Mouse (Mus musculus): ENCODE results near the gene Nf2.
"Not testable (repeated sequence)": the region's sequence is repeated elsewhere in the genome, so short reads cannot be mapped to it uniquely, and the experiment has no call there.

The Nf2 gene

DNA sequence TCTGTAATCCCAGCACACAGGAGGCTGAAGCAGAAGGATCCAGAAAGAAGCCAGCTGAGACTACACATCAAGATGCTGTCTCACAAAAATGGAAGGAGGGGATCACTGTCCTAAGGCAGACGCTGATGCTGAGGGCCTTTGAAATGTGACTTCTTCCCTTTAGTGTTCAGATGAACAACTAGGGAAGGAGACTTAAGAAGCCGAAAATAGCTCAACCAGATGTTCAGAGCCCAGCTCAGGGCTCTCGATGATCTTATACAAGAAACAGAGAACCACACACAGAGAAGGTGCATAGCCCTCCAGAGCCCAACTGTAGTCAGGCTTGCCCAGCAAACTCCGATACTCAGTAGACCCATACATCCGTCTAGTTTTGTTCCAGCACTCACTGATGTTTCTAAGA lies 12.0 kb downstream of the Nf2 start:
- DNase-seq (ENCODE audit: low spot score), result no peak

DNA sequence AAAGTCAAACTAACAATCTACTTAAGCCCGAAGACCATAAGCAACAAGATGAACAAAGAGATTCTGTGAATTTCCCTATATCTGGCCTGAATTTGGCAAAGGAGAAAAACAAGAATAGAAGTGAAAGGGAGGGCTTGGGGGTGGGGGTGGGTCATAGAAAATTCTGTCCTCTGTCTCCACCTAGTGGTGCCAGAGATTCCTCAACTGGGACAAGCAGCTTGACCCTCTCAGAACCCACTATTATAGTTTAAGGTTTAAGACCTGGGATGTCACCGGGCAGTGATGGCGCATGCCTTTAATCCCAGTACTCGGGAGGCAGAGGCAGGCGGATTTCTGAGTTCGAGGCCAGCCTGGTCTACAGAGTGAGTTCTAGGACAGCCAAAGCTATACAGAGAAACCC lies 12.6 kb downstream of the Nf2 start:
- DNase-seq (ENCODE audit: low spot score), result peak; percentile 71

DNA sequence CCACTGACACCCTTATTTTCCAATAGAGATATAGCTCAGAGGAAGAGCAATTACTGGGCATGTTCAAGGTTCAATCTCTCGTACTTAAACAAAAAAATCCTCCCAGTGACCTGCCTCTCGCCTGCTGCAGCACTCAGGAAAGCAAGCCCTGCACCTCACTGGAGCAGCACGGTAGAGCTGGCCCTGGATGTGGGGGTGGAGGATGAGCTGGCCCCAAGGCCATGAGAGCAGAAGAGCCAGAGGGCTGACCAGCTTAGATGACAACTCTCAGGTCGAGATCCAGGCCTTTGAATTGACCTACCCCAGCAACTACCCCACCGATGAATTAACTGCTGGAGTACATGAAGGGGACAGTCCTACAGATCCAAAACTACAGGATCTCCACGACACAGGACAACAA lies 13.9 kb downstream of the Nf2 start:
- DNase-seq (ENCODE audit: low spot score), result no peak

DNA sequence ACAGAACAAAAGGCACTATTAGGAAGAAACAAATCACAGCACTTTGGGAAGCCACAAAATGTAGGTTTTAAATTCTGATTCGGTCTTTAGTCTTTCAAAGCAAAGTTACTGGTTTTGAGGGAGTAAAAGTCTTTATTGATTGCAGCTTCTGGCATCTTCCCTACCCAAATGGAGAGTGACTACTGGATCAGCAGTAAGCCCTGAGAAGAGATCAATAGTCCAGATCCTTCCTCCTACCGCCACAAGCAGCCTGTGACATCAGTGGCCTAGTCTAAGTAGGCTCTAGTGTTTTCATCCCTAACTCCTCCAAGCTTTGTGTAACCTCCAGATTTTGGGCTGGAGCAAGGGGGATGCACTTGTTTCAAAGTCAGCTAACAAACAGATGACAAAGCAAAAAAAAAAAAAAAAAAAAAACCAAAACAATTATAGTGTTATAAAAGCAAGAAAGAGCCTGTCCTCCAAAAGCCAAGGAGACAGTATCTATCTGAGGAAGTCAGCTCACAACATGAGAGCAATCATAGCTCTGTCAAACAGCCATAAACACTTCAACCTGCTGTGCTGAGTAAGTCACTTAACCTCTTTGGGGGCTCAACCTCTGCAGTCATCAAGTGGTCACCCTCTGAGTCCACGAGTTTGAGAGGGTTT lies 15.9 kb downstream of the Nf2 start:
- DNase-seq (ENCODE audit: low spot score), result no peak

DNA sequence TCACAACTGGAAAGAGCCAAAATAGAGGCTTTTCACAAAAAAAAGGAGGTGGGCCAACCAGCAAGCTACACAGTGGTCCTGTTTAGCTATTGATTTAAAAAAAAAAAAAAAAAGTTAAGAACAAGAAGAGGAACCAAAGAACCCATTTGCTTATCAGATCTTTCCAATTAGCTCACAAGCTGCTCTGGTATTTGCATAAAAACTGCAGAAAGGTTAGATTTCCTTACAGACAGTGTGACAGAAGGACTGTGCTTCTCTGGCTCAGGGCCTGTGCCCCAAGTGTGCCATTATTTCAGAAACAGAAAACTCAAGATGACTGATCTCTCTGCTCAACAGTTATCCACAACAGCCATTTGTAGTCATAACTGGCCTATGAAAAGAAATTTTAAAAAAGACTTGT lies 18.3 kb downstream of the Nf2 start:
- no peak for DNase-seq (ENCODE audit: low spot score)

DNA sequence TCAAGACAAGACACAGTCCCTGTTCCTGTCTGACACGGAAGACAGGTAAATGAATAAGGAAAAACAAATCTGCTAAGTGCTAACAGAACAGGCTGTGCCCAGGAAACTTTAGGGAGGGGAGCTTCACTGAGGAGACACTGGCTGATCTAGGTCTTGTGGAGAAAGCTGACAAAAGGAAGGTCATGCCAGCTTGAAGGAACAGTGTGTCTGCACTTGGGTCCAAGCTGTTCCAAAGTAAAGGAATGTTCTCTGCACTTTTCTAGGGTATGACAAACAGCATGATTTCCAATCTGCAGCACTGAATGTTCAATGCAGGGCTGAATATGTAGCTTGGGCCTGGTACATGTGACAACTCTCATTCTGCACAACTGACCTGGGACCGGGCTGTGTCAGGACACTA lies 21.4 kb downstream of the Nf2 start:
- DNase-seq (ENCODE audit: low spot score), result no peak

DNA sequence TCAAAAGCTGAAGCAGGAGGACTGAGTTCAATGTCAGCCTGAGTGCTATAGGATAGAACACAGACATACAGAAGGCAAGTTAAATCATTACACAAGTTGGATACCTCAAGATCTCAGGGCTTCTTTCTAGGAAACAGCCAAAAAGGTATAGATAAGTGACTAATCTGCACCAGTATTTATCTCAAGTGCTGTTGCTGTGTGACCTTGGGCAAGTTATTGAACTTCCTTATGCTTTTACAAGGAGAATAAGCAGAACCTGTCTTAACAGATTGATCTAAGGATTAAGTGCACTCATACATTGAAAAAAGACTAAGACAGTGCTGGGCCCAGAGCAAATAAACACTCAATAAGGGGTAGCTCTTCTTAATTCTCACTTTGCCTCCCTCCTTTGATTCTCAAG lies 22.0 kb downstream of the Nf2 start:
- DNase-seq (ENCODE audit: low spot score), result no peak

DNA sequence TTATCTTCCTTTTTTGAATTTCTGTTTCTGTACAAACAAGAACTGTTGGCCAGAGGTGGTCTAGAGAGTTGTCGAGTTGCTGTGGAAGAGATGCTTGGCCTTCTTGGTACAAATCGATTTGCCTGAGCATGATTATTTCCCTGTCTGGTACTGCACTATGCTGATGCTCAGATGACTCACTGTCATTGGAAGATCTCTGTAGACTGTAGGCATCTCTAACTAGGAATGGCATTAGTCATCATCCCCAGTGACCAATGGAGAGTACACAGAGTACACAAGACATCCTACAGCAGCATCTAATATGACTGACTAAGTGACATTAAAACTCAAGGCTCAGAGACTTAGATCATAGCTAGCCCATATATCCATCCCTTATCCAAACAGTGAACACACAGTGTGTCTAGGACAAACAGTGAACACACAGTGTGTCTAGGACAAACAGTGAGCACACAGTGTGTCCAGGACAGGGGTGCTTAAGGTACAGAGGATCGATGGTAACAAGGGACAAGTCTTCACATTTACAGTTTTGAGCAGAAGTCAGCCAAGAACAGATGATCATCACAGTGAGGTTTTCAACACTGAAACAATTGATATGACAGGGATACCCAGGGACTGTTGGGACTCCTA lies 23.1 kb downstream of the Nf2 start:
- no peak for DNase-seq (ENCODE audit: low spot score)

DNA sequence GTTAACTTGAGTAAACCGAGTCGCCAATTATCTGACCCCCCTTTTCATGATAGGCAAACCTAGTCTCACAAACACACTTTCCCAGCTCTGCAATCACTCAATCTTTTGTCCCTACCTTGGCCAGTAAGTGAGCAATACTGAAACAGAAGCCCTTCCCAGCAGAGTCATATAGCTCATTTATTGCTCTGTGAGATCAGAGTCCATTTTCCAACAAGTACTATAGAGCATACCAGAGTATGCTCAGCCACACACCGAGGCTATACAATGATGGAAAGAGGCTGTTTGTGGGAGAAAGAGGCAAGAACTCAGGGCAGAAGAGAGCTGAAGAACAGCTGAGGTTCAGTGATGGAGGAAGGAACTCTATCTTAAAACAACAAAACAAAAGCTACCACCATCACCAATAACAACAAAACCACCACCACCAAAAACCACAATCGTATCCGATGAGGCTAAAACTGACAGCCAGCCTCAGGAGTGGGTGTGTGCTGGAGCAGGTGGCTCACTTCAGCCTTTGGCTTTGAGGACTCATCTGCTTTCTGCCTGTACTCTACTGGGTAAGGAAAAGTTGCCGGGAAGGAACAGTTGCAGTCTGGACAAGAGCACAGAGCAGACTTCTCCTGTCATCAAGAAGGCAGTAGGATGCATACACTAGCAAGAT lies 25.6 kb downstream of the Nf2 start:
- no peak for DNase-seq (ENCODE audit: low spot score)

DNA sequence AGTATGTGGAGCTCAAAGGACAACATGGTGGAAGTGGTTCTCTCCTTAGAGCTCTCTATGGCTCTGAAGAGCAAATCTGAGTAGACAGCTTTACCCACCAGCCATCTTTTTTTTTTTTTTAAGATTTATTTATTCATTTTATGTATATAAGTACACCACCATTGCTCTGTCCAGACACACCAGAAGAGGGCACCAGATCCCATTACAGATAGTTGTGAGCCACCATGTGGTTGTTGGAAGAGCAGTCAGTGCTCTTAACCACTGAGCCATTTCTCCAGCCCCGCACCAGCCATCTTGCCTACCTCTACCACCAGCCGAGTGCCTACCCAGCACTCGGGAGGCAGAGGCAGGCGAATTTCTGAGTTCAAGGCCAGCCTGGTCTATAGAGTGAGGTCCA lies 26.9 kb downstream of the Nf2 start:
- not testable (repeated sequence) for DNase-seq (ENCODE audit: low spot score)

DNA sequence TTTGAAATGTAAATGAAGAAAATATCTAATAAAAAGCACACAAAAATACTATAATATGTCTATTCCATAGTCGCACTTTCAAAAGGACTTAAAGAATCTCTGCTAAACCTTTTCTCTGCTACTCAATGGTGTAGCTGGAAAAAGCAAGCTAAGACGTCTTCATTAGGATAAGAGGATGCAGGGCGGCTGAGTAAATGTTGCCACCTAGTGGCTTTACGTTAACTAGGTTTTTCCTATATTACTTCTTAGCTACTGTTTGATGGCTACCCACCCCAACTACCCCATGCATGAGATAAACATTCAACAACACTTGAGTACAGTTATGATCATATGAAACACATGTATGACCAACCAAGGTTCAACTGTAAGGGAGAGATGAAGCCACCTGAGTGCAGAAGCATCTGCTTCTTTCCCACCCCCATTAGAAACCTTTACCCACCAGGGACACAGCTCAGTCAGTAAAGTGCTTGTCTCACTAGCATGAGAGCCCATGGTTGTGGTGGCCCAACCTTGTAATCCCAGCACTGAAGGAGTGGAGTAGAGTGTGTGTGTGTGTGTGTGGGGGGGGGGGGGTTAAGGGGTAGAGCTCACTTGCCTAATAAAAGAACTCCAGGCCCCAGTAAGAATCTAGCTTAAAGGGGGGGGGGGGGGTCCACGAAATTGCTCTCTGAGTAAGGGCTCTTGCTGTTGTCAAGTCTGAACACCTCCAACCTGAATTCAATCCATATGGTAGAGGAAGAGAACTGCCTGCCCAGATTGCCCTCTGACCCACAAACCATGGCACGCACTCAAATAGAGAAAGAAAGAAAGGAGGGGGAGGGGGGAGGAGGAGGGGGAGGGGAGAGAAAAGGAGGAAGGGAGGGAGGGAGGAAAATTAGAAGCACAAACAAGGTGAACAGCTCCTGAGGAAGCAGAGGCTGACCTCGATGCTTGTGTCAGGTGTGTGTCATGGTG lies 27.6 kb downstream of the Nf2 start:
- DNase-seq (ENCODE audit: low spot score), result peak; percentile 73

DNA sequence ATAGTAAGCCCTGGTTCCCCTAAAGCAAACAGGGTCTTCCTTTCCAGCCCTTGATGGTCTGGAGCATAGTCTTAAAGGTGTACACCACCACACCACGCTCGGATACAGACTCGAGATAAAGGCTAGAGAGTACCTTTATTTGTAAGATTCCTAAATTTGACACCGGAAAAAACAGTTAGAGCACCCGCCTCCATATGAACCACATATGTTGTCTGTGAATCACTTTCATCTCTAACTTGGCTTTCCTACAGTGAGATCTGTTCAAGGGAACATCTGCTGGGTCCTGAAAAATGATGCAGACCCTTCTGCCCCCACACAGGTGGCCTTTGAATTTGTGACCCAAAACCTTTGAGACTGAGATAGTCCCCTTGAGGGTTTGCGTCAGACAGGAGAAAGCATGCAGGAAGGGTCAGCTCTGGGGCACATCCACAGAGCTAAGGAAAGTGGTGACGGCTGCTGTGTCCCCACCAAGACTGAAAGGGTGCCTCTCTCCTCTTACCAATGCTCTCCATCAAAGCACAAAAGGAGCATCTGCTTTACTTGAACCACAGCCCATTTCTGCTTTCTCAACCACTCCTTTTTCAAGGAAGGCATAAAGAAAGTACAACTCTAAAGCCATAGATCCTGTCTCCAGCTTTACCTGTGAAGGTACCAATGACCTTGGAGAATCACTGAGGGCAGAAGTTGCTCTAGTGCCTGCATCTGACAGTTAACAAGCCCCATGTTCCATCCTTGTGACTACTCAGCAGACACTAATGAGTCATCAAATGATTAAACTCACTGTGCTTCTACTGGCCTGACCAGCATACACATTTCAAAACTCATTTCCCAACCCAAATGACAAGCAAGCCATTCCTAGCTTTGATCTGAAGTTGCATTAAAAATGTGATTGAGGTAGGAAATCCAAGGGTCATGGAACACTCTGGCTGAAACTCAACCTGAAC lies 34.6 kb downstream of the Nf2 start:
- no peak for DNase-seq (ENCODE audit: low spot score)

DNA sequence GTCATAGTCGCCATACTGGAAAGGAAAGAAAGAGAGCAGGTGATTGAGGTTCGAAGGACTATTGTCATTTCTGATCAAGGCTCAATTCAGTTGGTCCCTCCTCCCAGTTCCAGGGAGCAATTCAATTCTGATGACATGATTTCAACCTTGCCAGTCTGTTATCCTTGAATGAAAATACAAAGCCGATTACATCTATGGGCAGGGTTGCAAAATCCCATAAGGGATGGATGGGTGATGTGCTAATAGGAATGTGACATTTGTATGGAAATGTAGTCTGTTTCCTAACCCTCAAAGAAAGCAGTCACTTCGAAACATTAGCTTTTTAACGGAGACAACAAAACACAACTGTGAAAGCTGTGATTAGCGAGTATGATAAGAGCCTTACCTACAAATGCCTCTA lies 41.0 kb downstream of the Nf2 start:
- DNase-seq (ENCODE audit: low spot score), result no peak

DNA sequence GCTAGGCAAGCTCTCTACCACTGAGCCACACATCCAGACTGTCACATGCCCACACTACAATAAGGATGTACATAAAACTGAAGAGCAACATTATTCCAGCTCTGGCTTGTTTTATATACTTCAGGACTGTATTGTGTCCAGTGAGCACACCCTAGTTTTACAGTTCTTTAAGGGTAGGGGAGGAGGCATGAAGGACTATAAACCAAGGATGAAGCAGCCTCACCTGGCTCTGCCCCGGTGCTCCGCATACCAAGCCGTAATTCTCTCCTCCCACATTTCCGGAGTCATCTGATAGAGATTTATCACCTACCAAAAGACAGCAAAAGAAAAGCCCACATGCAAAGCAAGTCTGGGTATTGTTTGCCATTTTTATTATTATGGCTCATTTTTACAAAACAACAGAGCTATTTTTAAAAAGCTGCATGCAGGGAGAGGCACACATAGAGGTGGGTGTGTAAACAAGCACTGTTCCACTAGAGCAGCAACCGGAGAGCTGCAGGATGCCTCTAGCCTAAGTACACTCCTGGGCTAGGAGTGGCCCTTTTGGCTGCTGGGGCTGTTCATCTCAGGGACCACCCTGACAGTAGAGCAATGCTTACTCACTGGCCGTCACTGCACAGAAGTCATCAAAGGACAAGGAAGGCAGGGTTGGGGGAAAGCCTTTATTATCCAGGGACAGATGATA lies 43.2 kb downstream of the Nf2 start:
- no peak for DNase-seq (ENCODE audit: low spot score)

DNA sequence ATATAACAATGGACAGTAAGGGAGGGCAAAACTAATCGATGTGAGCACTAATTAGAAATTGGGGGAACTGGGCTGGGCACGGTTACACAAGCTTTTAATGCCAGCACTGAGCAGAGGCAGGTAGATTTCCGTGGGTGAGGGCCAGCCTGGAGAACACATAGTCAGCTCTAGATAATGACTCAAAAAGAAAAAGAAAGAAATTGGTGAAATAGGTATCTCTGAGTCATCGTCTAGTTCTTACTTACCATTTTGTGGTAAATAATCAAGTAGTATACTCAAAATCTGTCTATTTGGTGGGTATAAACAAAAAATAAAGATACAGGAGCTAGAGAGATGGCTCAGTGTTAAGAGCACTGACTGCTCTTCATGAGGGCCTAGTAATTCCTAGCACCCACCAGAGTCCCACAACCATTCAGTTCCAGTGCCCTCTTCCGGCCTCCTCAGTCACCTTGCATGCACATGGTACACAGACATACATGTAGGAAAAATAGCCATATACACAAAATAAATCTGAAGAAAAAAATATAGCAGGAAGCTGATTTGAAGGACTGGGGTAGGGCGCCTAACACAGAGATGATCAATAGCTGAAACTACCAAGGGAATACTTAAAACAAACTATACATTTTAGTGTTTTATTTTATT lies 44.3 kb downstream of the Nf2 start:
- no peak for DNase-seq (ENCODE audit: low spot score)

DNA sequence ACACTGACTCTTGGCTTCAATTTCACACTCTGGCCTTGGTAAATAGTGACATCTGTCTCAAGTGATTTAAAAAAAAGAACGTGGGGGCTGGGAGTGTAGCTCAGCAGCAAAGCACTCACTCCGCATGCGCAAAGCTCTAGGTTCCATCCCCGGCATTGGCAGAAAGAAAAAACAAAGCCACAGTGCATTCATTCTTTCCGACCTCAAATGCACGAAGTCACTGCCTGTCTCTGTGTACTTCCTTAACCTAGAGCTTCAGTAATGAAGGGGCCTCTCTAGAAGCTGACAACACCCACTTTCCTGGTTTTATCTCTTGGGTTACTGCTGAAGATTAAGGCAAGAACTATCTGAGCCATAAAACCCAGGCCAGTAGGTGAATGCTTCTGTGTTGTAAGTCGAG lies 45.4 kb downstream of the Nf2 start:
- no peak for DNase-seq (ENCODE audit: low spot score)

DNA sequence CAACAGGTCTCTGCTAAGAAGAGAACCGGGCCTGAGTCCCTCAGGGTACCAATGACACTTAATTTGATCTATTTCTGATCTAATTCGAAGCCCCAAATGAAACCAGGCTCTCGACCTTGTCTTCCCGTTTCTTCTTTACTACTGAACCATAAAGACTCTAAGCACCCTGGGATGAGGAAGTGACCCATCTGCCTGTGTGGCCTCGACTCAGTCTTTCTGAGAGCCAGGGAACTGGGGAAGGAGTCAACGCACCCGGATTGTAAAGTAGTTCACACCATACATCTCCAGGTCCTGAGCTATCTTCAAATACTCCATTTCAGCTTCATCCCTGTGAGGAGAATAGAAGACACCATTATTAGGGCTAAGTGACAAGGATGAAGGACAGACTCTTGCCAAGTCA lies 45.9 kb downstream of the Nf2 start:
- DNase-seq (ENCODE audit: low spot score), result no peak

DNA sequence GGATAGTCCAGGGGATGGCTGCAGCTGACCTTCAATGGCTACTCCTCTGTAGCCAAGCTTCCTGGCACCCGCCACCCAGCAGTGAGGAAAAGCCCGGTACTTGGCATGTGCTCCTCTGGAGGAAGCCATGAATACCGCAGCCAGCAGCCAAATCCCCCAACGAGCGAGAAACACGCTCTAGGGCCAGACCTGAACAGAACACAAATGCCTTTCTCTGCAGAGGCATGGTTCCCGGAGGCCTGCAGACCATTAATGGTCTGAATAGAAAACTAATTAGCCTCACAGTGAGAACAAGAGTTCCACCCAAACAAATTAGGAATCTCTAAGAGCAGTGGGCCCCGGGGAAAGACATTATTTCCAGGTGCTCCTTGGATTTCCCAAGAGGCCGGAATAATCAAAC lies 46.3 kb downstream of the Nf2 start:
- DNase-seq (ENCODE audit: low spot score), result peak; percentile 37

DNA sequence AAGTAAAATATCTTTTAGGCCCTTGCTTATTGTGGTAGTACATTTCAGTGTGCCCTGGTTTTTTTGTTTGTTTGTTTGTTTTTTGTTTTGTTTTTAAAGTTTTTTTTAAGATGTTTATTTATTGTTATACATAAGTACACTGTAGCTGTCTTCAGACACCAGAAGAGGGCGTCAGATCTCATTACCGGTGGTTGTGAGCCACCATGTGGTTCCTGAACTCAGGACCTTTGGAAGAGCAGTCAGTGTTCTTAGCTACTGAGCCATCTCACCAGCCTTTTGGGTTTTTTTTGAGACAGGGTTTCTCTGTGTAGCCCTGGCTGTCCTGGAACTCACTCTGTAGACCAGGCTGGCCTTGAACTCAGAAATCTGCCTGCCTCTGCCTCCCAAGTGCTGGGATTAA lies 46.9 kb downstream of the Nf2 start:
- not testable (repeated sequence) for DNase-seq (ENCODE audit: low spot score)

DNA sequence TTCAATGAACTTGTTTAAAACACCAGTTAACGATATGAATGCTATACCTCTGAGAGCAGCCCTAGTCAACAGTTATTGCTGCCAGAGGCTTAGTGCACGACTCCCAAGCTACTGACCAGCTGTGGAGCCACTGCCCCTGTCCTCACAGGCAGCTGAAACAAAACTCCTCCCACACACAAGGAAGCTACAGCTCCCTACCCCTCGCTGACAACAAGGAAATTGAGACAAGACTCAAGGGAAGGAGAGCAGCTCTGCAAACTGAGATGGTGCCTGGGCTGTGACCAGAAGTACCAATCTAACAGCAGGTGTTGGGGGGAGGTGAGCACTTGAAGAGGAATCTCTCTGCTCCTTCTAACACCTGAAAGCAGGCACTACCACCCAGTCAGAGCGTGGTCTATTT lies 48.7 kb downstream of the Nf2 start:
- no peak for DNase-seq (ENCODE audit: low spot score)

All from retina, embryonic 14.5 days (tissue).